Mouse (Mus musculus) brown adipose tissue, adult 24 weeks (tissue): Measurements from ENCODE around the gene Leng1. TPM values are rescaled to one million over a fixed set of nuclear protein-coding genes. Genes with fewer than 3 reads are reported as not detected.
"Not testable (repeated sequence)": the region's sequence is repeated elsewhere in the genome, so short reads cannot be mapped to it uniquely, and the experiment has no call there.

Source experiments
- H3K27ac ChIP-seq: fragments of 200-500 bp; replicated peaks from 2 replicates; pipeline ENCODE4 v1.5.1; 2012; ENCODE audit warnings: low read depth, mild to moderate bottlenecking, low read length
- H3K4me1 ChIP-seq: fragments of 200-500 bp; 2 replicates; pipeline ENCODE4 v1.6.1; 2012; ENCODE audit warnings: low read length, mixed read lengths; ENCODE audit not compliant: control insufficient read depth, insufficient read depth, insufficient read length
- H3K4me3 ChIP-seq: fragments of 200-500 bp; 2 replicates; pipeline ENCODE4 v1.5.1; 2012; ENCODE audit warnings: low read depth, mild to moderate bottlenecking, low read length, moderate library complexity; ENCODE audit not compliant: insufficient read depth
- polyA plus RNA-seq: library from polyadenylated mRNA; stranded (reverse); fragments of >200 nt; gene quantifications from 2 replicates; pipeline ENCODE4 v1.2.4, GENCODE M21; 2012; ENCODE audit not compliant: missing spikeins, insufficient read depth, insufficient read length

Gene Leng1
- 17.8 and 19.4 TPM in 2 replicates for polyA plus RNA-seq

GRCm38 (mm10) chr7:3665215-3666114 lies at the start of gene Leng1:
TSS of gene Leng1 (minus strand) at chr7:3665840.
- Histone ChIP-seq H3K4me3 (peak within 1 kb of the TSS; percentile 78), H3K4me1 (peaks cover 3% of the 10 kb centered on the region; the same call in 1 of the 2 replicates), H3K27ac (peak within 1 kb of the TSS; percentile 79)

- peaks cover 2% of the 10 kb centered on the region; the same call in 1 of the 2 replicates for H3K4me1 ChIP-seq
- H3K4me3 ChIP-seq, result no peak overlapping the region
- H3K27ac ChIP-seq, result no peak overlapping the region
These were observed 49.6 kb upstream of the Leng1 start for GRCm38 (mm10) chr7:3715249-3715648.

- peaks cover 2% of the 10 kb centered on the region; the same call in 1 of the 2 replicates for H3K4me1 ChIP-seq
- peak overlapping the region; percentile 78 for H3K27ac ChIP-seq
- no peak overlapping the region for H3K4me3 ChIP-seq
These were observed 46.8 kb upstream of the Leng1 start for GRCm38 (mm10) chr7:3712264-3712942.

- Histone ChIP-seq H3K27ac (0 out of 2 replicates have a peak overlapping the region, but pooled peaks have one; percentile 1), H3K4me3 (no peak overlapping the region), H3K4me1 (peaks cover 2% of the 10 kb centered on the region)
These were observed 43.4 kb upstream of the Leng1 start for GRCm38 (mm10) chr7:3709000-3709399.

- H3K27ac ChIP-seq, H3K4me3 ChIP-seq, H3K4me1 ChIP-seq: not testable (repeated sequence)
These were observed 42.9 kb upstream of the Leng1 start for GRCm38 (mm10) chr7:3708447-3708980.

GRCm38 (mm10) chr7:3707568-3708413 lies 42.2 kb upstream of the Leng1 start:
- H3K27ac ChIP-seq, result no peak overlapping the region
- no peak overlapping the region for H3K4me3 ChIP-seq
- peaks cover 2% of the 10 kb centered on the region for H3K4me1 ChIP-seq

- H3K4me3 ChIP-seq, result no peak overlapping the region
- H3K27ac ChIP-seq, result 0 out of 2 replicates have a peak overlapping the region, but pooled peaks have one; percentile 17
- H3K4me1 ChIP-seq, result peaks cover under 1% of the 10 kb centered on the region
These were observed 41.4 kb upstream of the Leng1 start for GRCm38 (mm10) chr7:3707027-3707426.

GRCm38 (mm10) chr7:3706343-3706934 lies 40.8 kb upstream of the Leng1 start:
- H3K4me1 ChIP-seq, result no peaks in the 10 kb centered on the region; the same call in none of the 2 replicates
- peak overlapping the region; percentile 23; the same call in 1 of the 2 replicates for H3K27ac ChIP-seq
- H3K4me3 ChIP-seq, result peak overlapping the region; percentile 51

- H3K4me3 ChIP-seq, result peak overlapping the region; percentile 51
These were observed 40.3 kb upstream of the Leng1 start for GRCm38 (mm10) chr7:3705911-3706310.

GRCm38 (mm10) chr7:3705461-3705860 lies 39.8 kb upstream of the Leng1 start:
- Histone ChIP-seq H3K27ac (peak overlapping the region; percentile 44; the same call in 1 of the 2 replicates), H3K4me3 (peak overlapping the region; percentile 51)
- H3K4me1 ChIP-seq, result not testable (repeated sequence)

More at GRCm38 (mm10) chr7:3705911-3706310, 40.3 kb upstream of the Leng1 start:
- peak overlapping the region; percentile 23; the same call in 1 of the 2 replicates for H3K27ac ChIP-seq
- no peaks in the 10 kb centered on the region; the same call in none of the 2 replicates for H3K4me1 ChIP-seq

GRCm38 (mm10) chr7:3704475-3704874 lies 38.8 kb upstream of the Leng1 start:
- H3K27ac ChIP-seq, result peak overlapping the region; percentile 95
- no peaks in the 10 kb centered on the region; the same call in none of the 2 replicates for H3K4me1 ChIP-seq
- peak overlapping the region; percentile 91 for H3K4me3 ChIP-seq

- Histone ChIP-seq H3K4me3 (peak within 1 kb of the TSS; percentile 91), H3K4me1 (no peaks in the 10 kb centered on the region; the same call in 1 of the 2 replicates), H3K27ac (peak within 1 kb of the TSS; percentile 95)
These were observed 38.3 kb upstream of the Leng1 start, which contains the start of gene Rps9 for GRCm38 (mm10) chr7:3703879-3704441. TSS of gene Rps9 (plus strand) at chr7:3703993.

- Histone ChIP-seq H3K4me1 (no peaks in the 10 kb centered on the region; the same call in 1 of the 2 replicates), H3K27ac (peak overlapping the region; percentile 82), H3K4me3 (peak overlapping the region; percentile 50)
These were observed 37.7 kb upstream of the Leng1 start for GRCm38 (mm10) chr7:3703148-3703878.
